Mouse (Mus musculus) neutrophil, adult 65 days (primary cell): ENCODE measurements around the gene Gm11492. TPM values are rescaled to one million over a fixed set of nuclear protein-coding genes. Genes with fewer than 3 reads are reported as not detected.

Experiments
- total RNA-seq: library from RNA; stranded (reverse); gene quantifications from 2 replicates; pipeline ENCODE4 v1.2.4, GENCODE M21; 2023

Gene Gm11492
- not detected in 2 replicates for total RNA-seq

GRCm38 (mm10) chr11:87566501-87566900 is at the start of gene Gm11492:
TSS of gene Gm11492 (plus strand) at chr11:87566653.

GRCm38 (mm10) chr11:87568255-87568953 is 2.0 kb downstream of the Gm11492 start, which contains the start of gene Sept4:
TSS of gene Sept4 (plus strand) at chr11:87568903.

GRCm38 (mm10) chr11:87591526-87592353 is 25.3 kb downstream of the Gm11492 start, which contains the start of gene Mtmr4:
TSS of gene Mtmr4 (plus strand) at chr11:87592162.

GRCm38 (mm10) chr11:87616790-87617474 is 50.5 kb downstream of the Gm11492 start, which contains the start of gene Hsf5:
TSS of gene Hsf5 (plus strand) at chr11:87617164.

Other genes starting within 250 kb of the Gm11492 start
- 0.57 and 0.84 TPM in 2 replicates for gene Ppm1e, start 207.6 kb upstream of the Gm11492 start, total RNA-seq
- gene Rad51c, start 161.7 kb upstream of the Gm11492 start, total RNA-seq = 2.3 and 2.9 TPM in 2 replicates
- gene Tex14, start 161.6 kb upstream of the Gm11492 start, total RNA-seq = 0.85 TPM in 1 of 2 replicates, not detected in the other
- 1.2 TPM in 1 of 2 replicates, not detected in the other for gene Sept4, start 2.2 kb downstream of the Gm11492 start, total RNA-seq
- 22.1 and 22.5 TPM in 2 replicates for gene Mtmr4, start 25.5 kb downstream of the Gm11492 start, total RNA-seq
- 0.09 TPM in 1 of 2 replicates, not detected in the other for gene Hsf5, start 50.5 kb downstream of the Gm11492 start, total RNA-seq
- gene Rnf43, start 96.1 kb downstream of the Gm11492 start, total RNA-seq = 1.2 and 2.9 TPM in 2 replicates
- gene Supt4a, start 170.9 kb downstream of the Gm11492 start, total RNA-seq = 141 and 172 TPM in 2 replicates
- gene Tspoap1, start 193.9 kb downstream of the Gm11492 start, total RNA-seq = 12.9 and 22.6 TPM in 2 replicates
- 599 and 610 TPM in 2 replicates for gene Mpo, start 226.9 kb downstream of the Gm11492 start, total RNA-seq